Mouse (Mus musculus) MN1 (cell line): Measurements from ENCODE around the gene Maz.

Experiments
- DNase-seq: peaks from one replicate; pipeline ENCODE4 v3.0.0-alpha.2; 2016; ENCODE audit warnings: low spot score

The Maz gene

DNA sequence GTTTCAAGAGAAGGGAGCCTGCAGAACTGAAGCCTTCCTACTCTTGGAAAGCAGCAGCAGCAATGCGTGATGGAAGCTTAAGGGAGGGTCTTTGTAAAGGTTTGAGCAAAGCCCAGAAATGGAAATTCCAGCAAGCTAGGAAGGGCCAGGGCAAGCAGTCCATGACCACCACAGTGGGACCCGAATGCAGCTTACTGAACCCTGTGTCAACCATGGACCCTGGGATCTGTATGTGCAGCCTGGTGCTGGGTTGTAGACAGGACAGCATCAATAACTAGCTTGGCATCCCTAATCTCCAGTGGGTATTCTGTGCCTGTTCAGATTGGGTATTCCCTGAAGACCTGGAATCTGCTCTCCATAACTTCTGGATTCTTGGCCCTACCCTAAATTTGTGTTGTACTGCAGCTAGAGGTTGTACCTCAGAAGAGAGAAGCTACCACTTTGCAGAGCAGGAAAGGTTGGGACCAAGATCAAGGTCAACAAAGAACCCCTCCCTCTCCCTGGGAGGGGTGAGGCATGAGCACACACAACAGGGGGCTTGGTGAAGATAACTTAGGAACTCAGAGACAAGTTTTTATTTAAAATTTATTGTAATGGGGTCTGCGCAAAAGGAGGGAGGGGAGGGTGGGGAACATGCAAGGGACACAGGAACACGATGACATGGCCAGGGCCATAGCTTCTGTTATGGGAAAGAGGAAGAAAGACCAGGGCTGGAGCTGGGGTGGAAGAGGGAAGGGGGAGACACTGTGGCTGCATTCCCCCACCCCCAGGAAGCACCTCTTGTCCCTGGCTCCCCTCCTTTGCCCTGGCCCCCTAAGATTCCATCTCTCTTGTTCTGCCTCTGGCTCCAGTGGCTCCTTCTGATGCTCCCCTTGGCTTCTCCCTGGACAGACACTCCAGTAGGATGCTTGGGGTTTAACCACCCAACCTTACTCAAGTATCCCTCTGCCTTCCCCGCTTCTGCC is 5.0 kb downstream of the Maz start:
- DNase-seq, result peak; percentile 49

DNA sequence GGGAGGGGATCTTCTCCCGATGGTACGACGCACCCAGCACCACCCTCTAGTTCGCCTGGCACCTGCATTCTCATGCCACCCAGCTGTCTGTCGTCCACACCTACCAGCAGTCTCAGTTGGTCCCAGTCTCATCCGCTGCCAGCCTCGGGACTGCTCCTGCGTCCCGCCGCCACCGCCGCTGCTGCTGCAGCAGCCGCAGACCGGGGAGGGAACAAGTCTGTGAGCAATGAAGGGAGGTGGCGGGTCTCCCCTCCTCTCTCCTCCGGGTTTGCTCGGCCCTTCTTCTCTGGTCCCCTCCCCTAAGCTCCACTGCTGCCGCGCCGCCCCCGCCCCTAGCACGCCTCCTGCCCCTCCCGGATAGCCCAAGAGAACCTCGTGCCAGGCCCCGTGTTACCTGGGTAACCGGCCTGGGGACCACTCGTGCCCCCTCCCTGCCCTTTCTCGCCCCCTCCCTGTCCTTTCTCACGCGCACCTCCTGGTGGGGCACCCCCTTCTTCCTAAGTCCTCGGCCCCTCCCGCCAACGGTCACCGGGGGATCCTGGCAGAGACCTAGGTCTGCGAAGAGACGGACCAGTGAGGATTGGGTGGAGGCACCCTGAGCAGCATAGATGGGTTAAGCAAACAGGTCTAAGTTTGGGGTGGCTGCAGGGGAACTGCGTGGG is 5.8 kb downstream of the Maz start, which contains the start of the genes Gm42742 and Prrt2:
Gene Gm42742 (minus strand): TSS at position 197 of the 662 bp plus-strand sequence.
Gene Prrt2 (minus strand): TSS at position 311 of the 662 bp plus-strand sequence.
- peak; percentile 46 for DNase-seq

DNA sequence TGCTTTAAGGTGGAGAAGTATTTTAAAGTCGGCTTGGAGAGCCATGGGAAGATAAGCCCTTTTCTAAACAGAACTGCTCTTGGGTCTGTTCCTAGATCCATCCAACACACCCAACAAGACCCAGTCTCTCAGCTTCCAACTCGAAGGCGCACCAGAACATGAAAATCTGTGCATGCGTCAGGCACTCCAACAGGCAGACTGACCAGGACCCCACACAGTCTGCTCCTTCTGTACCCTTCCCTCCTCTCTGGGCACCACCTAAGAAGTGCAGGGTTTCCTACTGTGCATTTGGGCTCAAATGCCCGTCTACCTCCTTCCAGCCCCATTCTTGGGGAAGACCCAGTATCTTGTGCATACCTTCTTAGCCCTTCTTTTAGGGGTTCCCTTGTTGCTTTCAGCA is 6.3 kb downstream of the Maz start:
- DNase-seq, result no peak

DNA sequence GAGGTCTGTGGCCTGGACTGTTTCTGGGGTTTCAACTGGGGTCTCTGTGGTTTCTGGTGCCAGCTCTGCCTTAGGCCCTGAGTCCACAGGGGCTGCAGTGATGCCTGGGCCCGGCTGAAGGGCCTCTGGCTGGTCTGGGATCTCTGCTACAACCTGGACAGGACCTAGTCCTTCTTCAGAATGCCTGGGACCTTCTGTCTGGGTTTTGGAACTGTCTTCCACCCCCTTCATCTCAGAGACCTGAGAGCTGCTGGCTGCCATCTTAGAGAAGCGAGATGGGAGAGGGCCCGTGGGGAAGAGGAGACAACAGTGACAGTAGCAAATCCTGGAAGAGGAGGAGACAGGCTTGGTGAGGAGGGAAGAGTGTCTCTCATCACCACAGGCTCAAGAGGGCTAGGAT is 6.8 kb downstream of the Maz start:
- no peak for DNase-seq

DNA sequence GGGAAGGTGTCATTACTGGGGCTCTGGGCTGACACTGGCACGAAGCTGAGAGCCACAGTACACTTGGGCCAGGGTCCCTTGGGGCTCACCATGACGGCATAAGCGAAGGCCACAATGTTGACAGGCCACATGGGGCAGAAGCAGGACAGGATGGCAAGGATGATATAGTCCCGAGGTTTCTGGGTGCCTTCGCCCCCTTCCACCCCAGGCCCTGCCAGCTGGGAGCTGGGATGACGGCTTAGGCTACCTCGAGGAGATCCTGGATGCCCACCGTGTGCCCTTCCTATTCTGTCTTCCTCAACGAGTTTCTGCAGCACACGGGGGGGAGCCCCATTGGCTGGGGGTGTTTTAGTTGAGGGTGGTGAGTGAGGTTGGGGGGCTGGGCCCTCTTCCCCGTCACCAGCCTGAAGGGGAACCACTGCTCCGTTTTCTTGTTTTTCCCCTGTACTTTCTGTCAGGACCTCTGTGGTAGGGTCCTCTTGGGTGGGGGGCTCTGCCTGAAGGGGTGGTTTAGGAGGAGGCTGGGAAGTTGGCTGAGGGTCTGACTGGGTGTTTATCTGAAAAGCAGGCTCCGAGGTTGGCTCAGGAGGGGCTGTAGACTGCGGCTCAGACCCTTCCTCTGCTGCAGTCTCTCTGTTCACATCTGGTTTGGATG is 7.4 kb downstream of the Maz start:
- DNase-seq, result no peak

DNA sequence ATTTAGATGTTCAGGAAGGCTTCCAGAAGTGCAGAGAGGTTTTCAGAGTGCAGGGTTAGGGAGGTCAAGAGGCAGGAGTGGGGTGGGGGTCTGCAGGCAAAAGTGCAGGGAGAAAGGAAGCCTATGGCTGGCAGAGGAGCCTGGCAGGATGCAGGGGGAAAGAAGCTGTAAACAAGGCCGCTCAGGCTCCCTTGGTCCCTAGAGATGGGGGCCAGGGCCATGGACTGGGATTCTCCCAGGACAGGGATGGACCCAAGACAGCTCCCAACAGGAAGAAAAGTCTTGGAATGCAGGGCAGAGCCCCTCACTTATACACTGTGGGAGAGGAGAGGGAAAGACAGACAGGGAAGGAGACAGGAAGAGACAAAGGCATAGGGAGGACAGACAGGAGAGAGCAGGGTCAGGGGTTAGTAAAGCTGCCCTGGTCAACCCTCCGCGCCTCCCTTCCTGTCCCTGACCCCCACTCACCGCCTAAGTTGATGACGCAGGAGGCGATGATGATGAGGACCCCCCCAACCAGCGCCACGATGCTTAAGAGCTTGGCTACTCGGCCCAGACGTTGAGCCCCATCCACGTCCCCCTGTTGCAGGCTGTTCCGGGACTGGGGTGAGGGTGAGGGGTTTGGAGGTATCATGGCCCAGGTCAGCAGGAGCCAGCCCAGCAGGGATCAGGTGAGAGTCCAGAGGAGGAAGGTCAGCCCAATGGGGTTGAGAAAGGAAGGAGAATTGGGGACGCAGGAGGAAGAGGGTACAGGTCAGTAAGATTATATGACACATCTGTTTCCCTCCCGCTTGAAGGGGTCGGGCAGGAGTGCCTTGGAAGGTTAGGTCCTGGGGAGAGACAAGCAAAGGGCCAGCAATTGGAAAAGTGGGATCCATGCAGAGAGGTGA is 8.2 kb downstream of the Maz start:
- DNase-seq, result no peak

DNA sequence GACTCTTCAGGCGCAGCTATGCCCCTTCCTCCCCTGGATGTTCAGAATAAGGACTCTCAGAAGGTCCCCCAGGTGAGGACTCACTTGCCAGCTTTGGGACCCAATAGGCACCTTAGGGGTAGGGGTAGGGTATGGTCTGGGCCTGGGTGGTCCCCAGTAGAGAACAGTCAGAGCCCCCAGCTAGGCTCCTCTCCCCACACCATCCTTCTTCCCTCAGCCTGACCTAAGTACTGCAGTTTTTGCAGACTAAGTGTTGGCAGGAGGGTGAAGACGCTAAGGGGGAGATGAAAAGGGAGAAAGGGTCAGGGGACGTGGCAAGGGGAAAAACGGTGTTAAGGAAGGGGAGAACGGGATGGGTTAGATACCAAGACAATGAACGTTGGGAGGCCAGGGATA is 8.9 kb downstream of the Maz start:
- DNase-seq, result no peak

DNA sequence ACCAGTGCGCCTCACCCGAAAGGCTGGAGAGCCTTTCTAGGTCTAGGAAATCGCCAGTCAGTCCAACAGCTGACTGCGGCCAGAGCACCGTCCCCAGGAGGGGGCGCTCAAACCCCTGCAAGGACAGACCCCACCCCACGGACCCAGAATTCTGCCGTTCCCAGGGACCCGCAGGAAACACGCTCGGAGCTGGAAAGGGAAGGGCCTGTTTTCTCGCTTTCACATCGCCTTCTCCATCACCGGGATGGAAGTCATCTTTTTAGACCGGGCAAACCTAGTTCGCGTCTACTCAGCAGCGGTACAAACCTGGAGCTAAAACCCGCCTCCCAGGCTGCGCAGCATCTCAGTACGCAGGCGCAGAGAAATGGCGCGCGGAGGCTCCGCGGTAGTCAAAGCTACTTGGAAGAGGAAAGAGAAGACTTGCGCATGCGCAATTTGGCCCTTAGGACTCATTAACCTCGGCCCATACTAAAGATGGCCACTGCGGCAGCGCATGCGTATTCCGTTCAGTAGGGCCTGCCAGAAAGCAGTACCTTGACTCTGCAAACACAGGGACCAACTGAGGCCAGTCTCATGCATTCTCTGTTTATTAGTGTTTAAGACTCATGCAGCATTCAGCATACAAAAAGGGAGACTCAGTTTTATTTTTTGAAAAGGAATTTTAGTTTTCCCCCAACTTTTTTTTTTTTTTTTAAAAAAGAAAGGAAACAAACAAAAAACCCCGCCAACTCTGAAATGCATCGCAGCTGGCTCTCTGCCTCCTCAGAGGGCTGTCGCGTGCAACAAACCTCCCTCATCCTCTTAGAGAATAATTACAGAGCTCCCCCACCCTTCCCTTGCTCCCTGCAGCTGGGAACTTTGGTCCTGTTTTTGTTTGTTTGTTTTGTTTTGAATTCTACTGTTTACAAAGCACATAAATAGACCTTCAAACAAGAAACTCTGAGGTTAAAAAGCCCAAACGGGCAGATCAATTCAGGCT is 9.6 kb downstream of the Maz start, which contains the start of gene Pagr1a:
Gene Pagr1a (minus strand): TSS at position 382 of the 979 bp plus-strand sequence.
- peak; percentile 99 for DNase-seq

DNA sequence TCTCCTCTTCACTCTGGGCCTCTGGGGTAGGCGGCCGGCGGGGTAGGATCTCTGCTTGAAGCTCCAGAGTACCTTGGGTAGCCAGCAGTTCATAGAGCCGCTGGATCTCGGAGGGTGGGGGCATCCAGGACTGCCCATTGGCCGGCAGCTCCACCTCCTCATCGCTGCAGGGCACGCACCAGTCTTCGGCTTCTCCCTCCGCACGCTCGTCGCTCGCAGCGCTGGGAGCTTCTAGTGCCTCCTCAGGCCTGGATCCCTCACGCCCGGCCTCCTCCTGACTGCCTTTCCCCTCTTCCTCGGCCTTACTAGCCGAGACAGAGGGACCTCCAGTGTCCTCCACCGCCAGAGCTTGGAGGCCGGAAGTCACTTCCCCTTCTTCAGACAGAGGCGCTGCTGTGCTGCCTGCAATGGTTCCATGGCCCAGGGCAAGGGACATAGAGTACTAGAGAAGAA is 10.3 kb downstream of the Maz start:
- DNase-seq, result no peak

DNA sequence TGATC is 10.6 kb downstream of the Maz start, which contains the start of gene Pagr1b:
Gene Pagr1b (minus strand): TSS at position 4 of the 5 bp plus-strand sequence.
- no peak for DNase-seq

DNA sequence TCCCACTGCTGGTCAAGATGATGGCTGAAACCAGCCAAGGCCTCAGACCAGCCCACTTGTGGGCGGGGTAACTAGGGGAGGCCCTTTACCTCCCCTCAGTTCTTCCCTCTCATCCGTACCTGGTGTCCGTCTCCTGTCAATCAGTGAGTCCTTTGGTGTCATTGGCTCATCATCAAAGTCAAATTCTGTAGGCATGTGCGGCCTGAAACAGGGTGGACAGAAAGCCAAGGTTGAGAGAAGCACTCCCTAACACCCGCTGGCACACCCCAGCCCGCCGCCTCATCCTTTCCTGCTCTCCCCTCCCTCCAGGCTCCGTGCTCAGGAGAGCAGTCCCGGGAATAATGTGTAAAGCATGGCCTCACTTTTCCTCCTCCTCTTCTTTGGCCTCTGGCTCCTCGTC is 10.8 kb downstream of the Maz start:
- peak; percentile 66 for DNase-seq

DNA sequence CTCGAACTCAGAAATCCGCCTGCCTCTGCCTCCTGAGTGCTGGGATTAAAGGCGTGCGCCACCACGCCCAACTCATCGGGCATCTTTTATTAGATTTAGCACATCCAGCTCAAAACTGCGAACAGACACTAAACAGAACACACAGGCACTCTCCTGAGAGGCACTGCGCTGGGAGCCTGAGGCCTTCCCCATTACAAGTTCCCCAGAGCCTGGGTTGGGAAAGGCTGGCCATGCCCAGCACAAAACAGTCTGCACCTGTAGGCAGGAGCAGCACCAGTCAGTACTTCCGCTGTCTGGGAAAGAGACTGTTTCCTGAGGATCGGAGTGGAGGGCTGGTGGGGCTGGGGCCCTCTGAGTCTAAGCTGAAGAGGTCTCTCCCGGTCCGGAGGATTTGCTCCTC is 11.8 kb downstream of the Maz start:
- peak; percentile 51 for DNase-seq

DNA sequence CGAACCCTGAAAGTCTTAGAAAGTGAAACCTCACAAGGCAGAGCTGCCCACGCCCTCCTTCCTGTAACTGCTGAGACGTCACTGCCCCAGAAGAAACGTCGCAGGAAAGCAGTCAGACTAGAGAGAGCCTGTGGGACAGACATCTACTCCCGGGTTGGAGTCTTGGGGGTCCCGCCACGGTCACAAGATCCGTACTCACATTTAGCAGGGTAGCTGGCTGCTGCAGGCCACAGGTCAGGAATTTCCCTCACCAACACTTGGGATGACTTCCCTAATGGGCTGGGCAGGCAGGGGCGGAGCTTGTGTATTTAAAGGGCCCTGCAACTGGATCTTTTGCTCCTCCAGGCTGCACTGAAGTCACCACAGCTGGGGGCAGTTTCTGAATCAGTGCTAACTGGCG is 12.5 kb downstream of the Maz start, which contains the start of gene Mvp:
Gene Mvp (minus strand): TSS at position 302 of the 400 bp plus-strand sequence.
- DNase-seq, result peak; percentile 67

DNA sequence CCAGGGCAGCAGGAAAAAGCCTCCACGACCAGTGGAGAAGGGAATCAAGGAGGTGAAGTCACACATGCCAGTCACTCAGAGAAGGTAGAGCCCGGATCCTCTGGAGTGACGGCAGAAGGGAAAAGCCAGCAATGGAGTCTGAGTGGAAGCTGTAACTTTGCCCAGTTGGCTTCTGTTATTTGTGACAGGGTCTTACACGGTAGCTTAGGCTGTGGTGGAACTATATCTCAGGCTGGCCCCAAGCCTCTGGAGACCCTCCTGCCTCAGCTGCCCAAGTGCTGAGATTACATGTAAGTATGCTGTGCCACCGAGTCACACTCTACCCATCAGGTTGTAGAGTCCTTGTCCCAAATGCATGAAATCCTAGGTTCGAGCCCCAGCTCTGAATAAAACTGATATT is 13.5 kb downstream of the Maz start:
- DNase-seq, result no peak

DNA sequence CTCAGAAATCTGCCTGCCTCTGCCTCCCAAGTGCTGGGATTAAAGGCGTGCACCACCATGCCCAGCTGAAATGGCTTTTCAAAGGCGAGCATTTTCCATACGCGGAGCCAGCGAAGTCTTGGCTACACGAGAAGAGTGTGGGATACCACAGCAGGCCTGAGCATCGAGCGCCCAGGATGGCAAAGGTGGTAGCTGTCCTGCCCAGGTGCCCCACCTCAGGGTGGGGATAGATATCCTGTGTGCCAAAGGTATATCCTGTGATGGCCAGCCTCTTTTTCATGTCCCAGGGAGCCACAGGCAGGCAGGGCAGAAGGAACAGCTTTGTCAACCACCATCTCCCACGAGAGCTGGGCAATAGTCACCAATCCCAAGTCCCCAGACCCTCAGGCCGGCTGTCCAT is 14.0 kb downstream of the Maz start:
- DNase-seq, result no peak

DNA sequence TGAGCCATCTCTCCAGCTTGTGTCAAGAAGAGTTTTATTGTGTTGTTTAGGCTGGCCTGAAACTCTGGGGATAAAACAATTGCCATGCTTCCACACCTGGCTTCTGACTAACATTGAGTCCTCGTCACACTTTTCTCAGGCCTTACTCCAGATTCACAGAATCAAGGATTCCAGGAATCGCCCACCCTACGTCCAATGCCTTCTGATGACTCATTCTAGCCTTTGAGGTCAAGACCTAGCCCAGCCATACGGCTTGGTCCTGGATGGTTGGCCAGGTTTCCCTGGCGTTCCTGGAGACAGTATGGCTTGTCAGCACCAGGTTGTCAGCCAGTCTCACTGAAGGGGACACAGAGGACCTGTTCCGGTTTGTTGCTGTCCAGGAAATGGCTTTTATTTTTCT is 14.5 kb downstream of the Maz start:
- DNase-seq, result no peak

DNA sequence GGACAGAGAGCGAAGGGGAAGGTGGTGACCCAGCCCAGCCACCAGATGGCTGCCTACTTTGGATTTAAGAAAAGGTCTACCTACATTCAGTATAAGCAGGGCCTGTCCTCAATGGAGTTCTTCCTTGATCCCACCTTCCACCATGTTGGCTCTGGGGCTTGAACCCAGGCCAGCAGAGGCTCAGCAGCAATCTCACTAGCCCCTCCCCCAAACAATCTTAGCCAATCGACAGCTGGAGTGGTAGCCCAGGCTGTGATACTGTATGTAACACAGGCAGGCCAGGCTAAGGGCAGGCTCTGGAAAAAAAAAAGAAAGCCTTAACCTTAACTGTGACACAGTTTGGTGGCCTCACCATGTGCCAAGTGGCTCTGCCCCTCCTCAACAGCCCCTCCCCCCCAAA is 15.1 kb downstream of the Maz start:
- DNase-seq, result no peak

DNA sequence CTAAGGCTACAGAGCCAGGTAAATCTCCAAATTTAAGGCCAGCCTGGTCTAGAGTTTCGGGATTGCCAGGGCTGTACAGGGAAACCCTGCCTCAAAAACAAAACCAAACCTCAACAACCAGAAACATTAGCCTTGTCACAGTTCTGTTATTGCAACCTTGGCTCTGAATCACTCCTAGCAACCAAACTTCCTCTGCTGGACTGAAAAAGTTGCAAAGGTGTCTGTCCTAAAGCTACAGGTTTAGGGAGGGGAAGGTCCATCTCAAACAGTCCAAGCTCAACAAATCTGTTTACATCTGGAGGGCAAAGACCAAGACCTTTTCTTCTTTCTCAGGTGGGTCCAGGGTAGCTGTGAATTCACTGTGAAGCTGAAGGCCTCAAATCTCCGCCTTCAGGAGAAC is 15.8 kb downstream of the Maz start:
- no peak for DNase-seq

DNA sequence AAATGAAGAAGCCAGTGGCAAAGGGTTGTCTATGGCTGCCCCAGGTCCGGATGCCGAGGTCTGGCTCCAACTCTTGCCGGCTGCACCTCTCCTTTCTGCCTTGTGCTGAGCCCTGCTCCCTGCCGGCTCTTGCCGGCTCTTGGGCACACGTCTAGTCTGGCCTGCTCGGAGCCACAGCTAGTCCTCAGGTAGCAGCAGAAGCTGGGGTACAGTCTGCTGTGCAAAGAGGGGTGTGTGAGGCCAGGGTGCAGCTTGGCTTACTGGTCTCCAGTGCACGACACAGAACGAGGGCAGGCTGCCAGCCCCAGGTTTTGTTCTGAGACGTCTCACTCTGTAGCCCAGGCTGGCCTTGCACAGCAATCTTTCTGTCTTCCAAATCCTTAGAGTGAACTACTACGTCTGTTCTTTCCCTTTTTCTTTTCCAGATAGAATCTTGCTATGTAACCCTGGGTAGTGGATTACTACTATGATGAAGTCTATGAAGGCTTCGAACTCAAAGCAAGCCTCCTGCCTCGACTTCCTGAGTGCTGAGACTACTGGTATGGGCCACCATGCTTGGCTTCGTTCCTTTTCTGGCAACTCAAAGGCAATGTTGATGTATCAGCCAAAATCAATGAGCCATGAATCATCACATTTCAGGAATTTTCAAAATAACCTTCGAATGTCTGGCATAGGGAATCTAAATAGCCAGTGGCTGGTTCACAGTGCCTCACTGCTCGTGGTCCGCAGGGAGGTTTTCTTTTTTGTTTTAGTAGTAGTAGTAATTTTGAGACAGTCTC is 17.3 kb downstream of the Maz start:
- no peak for DNase-seq
